Mouse (Mus musculus): ENCODE results near the gene Mfsd4b1.
A peak's percentile ranks its signal among the peaks of the same experiment; 100 is the strongest.

Gene Mfsd4b1

GRCm38 (mm10) chr10:39959761-39960440 lies 65.2 kb downstream of the Mfsd4b1 start, which contains the start of gene Mfsd4b3:
TSS of gene Mfsd4b3 (minus strand) at chr10:39960153.
- peak; percentile 83 for DNase-seq (ENCODE audit: low spot score)

GRCm38 (mm10) chr10:39958266-39958665 lies 66.8 kb downstream of the Mfsd4b1 start:
- DNase-seq (ENCODE audit: low spot score): no peak

GRCm38 (mm10) chr10:39956340-39956878 lies 68.7 kb downstream of the Mfsd4b1 start:
- no peak for DNase-seq (ENCODE audit: low spot score)

GRCm38 (mm10) chr10:39955163-39955562 lies 69.9 kb downstream of the Mfsd4b1 start:
- DNase-seq (ENCODE audit: low spot score): no peak

All from ovary, postnatal 14 days (tissue).